Mouse (Mus musculus) right cerebral cortex, postnatal 36 days (tissue): ENCODE data around the gene Kcnk4.

ENCODE experiments used
- DNase-seq, 2 experiments: peaks; one replicate each; pipeline ENCODE4 v3.0.0; 2022; ENCODE audit warnings: low spot score in 2 of 2, mixed read lengths in 1 of 2

Gene Kcnk4

DNA sequence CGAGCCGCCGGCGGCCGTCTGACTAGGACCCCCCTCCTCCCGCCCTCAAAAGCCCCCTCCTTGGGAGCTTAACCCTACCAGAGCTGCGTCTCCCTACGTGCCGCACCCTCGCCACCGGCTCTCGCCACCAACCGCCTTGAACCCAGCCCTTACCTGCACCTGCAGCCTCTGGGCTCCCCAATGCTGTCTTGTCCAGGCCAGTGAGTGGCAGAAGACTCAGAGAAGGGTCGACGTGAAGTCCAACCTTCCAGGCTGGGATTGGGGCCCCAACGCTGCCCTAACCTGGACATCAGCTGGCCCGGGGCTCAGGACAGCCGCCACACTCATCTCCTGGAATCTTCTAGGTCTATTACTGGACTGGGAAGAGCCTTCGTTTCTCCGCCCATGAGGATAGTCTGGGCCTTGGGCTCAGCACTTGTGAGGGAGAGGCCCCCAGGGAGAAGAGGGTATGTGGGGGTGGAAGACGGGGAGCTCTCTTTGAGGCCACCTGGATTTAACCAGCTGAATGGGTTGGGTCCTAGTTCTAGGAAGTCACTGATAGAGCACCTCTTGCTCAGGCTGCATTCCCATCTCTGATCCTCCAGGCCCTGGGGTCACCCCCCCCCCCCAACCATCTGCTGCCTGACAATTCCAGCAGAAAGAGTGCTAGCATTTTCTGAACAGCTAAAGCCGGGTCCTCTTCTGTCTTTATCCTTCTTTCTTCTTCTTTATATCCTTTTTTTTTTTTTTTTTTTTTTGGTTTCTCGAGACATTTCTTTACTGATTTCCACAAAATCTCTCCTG is at the start of gene Kcnk4:
Gene Kcnk4, minus strand, starts transcription at position 321 of the 783 bp plus-strand sequence.
- no peak for DNase-seq

DNA sequence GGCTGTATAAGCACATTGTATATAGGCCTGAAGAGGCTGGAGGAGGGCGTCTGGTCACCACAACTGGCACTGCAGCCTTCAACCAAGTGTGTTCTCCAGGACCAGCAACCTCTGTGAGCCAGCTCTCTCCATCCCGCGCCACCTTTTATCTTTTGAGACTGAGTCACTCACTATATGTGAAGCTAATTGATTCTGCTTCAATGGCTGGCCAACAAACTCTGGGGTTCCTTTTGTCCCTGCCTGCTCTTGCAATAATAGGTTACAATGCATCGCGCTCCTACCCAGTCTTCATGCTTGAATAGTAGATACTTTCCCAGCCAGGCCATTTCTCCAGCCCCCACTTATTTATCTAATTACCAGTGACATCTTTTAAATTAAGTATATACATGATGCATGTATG is 49.3 kb upstream of the Kcnk4 start:
- no peak for DNase-seq

DNA sequence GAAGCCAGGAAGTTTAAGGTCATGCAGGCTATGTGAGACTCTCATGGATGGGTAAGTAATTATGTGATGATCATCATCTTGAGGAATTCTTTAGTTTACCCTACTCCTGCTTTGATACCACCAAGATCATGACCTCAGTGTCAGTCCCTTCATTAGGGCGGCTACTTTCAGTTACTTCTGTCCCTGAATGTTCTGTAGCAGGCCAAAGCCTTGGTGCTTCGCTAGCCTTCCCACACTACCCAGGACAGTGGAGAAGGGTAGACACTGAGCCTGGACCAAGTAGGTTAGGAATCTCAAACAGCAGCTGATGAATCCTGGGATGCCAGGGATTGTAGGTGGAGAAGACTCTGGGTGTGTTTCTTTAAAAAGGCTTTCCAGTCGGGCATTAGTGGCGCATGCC is 47.1 kb upstream of the Kcnk4 start:
- no peak for DNase-seq

DNA sequence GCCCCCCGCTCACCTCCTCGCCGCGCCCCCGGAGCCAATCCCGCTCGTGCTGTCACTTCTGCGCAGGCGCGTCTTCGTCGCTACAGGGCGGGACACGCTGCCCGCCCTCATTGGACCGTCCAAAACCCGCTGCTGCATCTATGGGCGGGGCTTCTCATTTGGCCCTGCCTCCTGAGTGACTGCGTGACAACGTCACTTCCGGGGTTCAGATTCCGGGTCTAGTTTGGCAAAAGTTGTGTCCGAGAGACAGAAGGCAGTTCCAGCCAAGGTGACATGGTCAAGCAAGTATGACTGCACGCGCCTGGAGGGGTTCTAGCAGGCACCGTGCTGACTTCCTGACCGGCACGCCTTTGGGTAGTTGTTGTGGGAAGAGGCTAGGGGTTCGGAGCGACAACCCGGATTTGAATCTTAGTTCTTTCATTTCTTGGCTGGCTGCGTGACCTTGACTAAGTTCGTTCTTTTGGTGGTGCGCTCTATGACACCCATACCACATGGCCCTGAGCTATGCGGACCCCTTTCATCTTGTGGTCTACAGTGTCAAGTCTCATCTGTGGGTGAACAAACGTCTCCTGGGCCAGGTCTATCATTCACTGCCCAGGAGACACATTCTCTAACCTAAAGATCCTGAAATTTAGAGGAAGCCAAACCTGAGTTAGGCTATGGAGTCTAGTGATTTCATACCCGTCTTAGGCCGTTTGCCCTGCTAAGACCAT is 46.2 kb upstream of the Kcnk4 start, which contains the start of gene Fkbp2:
Gene Fkbp2, minus strand, starts transcription at position 121 of the 713 bp plus-strand sequence.
- DNase-seq = peak; percentile 97 to 98

DNA sequence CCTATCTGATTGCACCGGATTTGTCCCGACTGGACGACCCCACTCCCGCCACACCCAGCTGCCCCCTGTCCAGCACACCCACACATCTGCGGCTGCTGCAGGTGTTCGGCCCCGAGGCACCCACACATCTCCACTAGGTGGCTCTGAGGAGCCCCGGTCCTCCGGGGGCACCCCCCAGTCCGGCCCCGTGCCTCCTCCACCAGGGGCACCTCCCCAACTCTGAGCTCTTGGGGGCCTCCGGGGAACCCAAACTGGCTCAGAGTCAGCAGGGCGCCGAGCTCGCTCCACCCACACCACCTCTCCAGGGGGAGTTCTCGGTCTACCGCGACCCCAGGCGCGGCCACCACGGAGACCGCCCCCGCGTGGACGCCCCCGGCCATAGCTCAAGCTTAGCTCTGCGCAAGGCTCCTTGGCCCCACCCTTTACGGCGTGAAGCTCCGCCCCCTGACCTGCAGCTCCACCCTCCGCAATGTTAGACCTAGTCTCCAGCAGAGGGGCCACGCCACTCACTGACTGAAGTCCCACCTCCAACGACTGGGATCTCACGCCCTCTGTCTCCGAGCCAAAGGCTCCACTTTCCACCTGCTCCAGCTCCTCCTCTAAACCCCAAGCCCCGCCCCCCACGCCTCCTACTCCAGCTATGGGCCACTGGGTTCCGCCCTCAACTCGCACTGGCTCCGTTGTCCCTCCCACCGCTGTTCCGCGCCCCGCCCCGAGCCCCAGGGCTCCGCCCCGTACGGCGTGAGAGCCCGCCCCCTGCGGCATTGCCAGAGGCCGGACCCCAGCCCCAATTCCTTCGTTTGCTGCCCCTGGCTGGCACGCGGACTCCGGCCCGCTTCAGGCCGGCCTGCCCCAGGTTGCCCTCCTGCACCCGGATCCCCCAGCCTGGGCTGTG is 45.4 kb upstream of the Kcnk4 start:
- DNase-seq = peak; percentile 99

DNA sequence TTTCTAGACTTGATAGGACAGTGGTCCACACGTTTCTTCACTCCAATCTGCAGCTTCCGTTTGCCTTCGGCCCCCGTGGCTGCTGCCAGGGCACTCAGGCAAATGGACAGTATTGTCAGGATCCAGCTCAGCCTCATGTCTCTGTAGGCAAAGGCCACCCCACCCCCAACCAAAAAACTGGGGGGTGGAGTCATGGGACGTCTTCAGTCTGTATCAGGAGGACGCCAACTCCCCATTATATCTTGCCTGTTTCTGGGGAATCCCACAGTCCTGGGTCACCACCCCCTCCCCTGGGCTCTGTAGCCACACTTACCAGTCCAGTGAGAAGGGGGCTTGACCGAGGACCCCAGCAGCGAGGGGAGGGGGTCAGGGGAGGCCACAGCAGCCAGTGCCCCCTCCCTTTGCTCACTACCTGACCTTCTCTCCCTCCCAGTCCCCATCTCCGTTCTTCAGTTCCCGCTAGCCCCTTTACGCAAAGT is 44.7 kb upstream of the Kcnk4 start:
- DNase-seq = peak in 1 of 2 experiments; percentile 33

DNA sequence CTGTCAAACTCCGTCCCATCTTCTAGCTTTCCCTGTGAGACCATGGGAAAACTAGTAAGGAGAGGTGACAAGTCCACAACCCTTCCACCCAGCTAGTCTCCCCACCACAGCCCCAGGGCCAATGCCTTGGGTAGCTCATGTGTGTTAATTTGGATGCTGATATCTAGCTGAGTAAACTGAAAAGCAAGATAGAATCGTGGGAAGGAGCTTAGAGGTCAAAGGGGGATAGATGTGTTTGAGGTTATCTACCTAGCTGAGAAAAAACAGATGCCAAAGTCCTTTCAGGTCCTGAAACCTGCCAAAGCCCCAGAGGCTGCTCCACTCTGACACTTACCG is 44.3 kb upstream of the Kcnk4 start:
- no peak for DNase-seq

DNA sequence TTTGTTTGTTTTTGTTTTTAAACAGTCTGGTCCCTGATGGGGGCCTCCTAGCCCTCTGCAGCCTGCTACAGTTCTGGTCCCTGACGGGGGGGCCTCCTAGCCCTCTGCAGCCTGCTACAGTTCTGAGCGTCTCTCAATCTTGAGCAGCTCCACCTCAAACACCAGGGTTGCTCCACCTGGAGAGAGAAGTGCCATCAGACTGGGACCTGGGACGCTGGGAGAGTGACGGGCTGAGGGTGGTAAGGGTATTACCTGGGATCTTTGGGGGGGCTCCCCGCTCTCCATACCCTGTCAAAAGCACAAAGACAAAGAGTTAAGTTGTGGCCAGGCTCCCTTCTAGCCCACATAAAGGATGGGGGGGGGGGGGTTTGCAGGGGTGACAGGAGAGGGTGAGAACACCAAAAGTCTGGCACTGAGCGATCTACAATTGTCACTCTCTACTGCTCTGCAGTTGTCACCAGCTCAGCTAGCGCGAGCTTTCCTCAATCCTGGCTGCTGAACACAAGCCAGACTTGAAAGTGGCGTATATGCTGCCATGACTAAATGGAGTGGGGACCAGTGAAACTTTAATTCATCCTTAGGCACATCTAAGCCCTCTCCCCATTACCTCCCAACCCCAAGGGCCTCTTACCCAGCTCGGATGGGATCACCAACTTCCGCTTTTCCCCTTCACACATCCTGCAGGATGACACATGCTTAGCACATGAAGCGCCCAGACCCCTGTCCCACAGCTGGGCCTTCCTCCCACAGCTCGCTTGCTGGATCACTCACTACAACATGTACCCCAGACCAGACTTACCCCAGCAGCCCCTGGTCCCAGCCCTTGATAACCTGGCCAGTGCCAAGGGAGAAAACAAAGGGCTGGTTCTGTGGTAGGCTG is 43.7 kb upstream of the Kcnk4 start:
- DNase-seq = no peak

DNA sequence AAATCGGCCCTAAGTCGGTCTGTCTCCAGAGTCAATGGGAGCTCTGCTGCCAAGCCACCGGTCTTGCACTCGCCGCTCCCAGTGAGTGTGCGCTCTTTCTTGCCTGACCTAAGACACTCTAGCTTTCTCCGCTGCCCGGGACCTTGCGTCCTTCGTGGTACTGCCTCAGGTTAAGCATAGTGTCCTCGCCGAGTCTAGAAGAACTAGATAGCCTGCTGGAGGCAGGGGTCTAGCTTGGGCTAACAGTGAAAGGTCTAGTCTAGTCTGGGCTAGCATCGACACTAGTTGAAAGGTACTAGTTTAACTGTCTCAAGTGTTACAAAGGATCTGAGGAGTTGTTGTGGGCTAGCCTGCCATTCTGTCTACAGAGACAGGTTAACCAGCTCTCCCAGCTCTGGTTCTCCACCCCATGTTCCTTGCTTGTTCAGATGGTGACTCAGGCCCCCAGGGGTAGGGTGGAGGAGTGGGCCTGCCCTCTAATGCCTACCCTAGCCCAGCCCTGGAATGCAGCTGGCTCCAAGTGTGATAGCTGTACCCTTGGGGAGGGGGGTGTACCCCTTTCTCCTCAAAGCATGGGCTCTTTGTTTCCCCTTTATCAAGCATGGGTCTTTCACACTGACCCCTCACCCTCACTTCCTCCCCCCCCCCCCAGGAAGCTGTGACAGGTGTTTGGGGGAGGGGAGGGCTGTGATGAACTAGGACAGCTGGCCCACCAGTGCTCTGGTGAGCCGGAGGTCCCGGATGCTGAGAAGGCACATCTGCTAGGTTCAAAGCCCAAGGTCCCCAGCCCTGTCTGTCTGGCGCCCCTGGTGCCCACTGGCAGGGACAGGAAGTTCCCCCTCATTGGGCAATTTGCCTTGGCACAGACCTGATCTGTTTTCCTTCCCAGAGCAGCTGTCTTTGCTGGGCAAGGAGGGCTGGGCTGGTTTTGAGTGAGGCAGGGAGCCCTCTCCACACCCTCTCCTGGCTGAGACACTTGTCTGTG is 41.5 kb upstream of the Kcnk4 start, which contains the start of gene Plcb3:
Gene Plcb3, minus strand, starts transcription at position 934 of the 985 bp plus-strand sequence.
- peak in 1 of 2 experiments; percentile 41 for DNase-seq

DNA sequence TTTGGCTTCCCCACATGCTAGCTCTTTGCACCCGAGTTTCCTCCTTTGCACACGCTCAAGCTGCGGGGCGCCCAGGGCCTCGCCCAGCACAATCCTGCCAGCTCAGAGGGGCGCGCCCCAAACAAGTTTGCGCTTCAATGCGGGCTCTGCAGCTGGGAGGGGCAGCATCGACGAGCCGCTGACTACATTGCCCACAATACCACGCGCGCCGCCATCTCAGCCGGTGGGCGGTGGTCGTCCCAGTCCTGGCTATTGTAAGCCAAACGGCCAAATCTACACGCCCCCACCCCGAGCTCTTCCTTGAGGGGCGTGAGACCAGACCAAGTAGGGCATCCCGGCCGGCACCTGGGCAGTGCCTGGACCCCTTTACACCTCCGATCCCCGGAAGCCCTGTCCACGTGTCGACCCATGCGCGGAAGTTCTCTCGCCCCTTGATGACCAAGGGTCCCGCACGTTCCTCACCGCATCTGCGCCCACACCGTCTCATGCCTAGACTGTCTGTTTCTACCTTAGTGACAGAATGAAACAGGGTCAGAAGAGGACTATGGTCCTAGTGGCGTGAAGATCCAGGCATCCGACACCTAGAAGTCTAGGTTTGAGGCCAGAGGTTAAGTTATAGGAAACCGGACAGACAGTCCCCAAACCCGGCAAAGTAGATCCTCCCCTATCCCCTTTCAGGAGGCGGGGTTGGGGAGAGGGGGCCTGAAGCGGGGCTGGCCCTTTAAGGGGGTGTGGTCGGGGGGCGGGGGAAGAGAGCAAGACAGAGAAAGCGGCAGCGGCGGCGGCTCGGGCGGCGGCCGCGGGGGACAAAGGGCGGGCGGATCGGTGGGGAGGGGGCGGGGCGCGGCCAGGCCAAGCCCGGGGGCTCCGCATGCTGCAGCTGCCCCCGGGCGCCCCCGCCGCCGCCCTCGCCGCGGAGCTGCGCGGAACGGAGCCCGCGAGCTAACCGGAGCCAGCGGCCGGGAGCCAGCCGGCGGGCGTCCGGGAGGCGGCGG is 40.2 kb upstream of the Kcnk4 start, which contains the start of gene Ppp1r14b:
Gene Ppp1r14b, plus strand, starts transcription at position 758 of the 995 bp plus-strand sequence.
- DNase-seq = peak; percentile 70 to 75

DNA sequence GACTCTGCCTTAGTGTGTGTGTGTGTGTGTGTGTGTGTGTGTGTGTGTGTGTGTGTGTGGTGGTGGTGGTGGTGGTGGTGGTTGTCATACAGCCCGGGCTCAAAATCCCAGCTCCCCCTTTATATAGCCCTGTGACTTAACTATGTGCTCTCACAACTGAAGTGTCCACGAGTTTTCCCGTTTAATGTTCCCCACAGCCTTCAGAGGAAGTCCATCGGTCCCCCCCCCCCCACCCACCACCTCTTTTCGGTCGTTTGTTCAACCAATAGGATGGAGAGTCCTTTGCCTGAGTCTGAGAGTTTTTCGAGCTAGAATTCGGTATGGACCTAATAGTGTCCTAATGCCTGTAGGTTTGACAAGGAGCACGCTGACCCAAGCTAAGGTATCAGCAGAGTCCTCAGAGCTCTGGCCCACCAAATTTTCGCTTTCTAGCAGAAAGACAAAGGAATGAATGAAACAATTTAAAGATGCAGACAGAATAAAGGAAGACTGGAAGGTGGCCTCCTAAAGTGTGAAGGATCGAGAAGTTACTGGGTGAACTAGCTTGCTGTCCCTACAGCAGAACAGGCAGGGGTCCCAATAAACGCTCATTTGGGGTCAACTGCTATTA is 39.4 kb upstream of the Kcnk4 start:
- no peak for DNase-seq

DNA sequence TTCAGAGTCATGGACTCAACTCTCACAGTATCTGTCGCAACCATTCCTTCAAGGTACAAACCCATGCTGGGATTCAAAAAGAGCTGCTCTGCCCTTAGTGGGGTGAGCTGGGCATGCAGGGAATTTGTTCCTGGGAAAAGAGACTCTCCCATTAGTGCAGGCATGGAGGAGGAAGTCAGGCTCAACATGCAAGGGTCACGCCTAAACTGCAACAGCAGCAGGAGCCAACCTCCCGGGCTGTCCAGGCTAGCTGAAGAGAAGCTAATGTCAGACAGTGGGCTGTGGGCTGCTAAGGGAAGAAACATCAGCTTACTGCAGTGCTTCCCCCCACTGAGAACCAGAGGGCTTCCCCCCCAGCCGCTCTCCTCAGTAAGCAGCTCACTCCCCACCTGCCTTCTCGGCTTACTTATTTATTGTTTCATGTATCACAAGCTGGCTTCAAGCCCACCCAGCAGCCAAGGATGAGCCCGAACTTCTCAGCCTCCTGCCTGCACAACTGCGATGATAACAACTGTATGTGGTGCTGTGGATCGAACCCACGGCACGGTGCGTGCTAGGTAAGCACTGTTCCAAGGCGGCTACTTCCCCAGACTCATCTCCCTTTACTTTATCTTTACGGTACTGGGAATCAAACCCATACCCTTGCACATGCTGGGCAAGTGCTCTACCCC is 38.1 kb upstream of the Kcnk4 start:
- DNase-seq = no peak

DNA sequence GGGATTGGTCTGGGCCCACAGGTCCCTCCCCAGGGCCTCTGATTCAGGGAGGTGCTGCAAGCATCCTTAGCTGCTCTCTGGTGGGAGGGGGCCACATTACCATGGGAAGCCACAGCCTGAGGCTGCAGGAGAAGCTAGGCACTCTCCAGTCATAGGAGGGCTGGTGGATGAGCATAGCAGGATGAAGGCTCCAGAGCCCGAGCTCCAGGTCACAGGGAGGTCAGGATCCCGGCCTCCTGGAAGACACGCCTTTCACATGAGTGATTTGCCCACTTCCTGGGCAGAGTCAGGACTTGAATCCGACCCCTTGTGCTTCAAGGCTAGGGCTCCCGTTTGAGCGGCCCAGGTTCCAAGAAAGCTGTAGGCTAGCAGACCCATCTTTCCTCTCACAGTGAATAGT is 37.3 kb upstream of the Kcnk4 start:
- no peak for DNase-seq

DNA sequence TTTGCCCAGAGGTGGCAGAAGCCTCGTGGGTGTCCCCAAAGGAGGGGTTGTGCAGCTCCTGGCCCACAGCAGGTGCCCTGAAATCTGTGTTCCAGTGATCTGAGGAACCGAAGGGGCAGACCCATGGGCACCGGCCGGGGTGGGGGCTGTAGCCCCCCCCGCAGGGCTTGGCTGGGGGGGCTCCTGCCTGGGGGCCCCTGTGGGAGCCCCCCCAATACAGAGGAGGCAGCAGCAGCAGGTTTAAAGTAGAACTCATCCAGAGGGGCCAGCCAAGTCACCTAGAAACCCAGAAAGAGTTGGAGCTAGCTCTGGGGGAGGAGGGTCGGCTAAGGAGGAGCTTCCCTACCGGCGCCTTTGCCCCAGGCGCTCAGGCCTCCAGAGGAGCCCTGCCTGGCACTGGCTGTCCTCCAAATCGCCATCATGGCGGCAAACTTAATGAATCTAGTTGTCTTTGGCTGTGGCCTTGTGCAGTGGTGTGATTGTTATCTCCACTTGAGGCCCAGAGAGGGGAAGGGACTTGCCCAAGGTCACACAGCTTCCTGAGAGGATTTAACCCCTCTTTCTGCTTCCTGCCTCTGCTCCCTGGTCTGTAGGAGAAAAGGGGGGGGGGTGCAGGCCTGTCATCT is 36.3 kb upstream of the Kcnk4 start:
- no peak for DNase-seq

DNA sequence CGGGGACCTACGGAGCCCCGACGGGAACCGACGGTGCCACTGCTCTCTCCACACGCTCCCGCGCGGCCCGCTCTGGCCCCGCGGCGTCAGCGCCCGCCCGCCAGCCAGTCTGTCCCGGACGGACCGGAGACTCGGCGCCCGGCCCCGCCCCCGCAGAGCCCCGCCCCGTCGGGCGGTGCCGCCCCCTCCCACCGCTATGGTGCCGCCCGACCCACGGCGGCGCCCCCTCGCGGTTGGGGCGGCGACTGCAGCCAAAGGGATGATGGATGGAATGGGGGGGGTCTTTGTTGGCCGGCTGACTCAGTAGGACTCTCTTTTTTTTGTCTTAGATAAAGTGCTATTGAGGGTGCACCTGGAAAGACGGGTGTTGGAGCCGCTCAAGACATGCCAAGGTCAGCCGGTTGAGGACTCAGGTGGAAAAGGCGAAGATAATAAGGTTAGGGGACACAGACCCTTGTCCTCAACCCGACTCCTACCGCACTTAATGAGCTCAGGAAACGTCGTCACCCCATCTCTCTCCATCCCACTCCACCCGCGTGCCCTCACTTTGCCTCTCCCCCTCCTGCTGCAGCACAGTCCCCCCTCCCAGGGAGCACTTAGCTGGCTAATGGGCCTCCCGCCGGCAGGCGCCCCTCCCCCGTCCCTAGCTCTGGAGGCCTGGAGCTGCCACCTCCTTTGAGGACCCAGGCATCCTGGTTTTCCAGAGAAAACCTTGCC is 35.5 kb upstream of the Kcnk4 start:
- no peak for DNase-seq

DNA sequence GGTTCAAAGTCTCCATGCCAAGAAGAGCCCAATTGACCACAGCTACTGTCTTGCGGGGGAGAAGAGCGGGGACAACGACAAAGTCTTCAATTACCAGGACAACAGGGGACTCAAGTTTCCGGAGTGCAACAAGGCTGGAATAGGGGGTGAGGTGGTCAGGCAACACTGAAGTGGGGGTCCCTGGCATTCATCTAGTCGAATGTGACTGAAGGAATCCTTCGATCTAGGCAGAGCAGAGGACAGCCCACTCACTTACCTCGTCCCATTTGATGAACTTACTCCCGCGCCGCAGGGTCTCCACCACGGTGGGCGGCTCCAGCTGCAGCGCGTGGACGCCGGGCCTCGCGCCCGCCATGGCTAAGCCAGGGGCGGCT is 35.0 kb upstream of the Kcnk4 start:
- no peak for DNase-seq
